Mouse (Mus musculus): ENCODE results near the gene Myom1.

DNA sequence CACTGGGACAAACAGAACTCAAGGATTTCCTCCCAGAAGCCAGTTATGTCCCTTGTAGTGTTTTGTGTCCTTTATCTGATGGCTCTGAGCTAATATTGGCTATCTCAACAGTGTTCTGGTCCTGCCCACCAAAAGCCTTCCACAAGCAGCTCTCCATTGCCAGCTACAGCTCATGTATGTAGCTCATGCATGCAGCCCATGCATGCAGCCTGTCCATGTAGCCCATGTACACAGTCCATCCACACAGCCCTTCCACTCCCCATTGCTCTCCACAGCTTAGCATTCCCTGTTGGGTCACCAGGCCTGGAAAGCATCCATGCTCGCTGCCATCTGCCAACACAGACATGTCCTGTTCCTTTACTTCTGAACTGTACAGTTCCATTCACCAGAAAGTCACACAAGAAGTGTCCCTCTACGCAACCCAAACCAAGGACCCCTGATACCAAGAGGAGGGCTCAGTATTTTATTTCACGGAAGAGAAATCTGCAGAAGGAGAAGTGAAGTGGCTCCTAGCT lies 132.1 kb downstream of the Myom1 start:
- no peak for TF ChIP-seq CTCF (IDR thresholded peaks at IDR 0.05; ENCODE audit: low read depth, low read length)
- TF ChIP-seq POLR2A (IDR thresholded peaks at IDR 0.05; ENCODE audit: borderline replicate concordance, low read depth, low read length): no peak

Measured in bone marrow macrophage, adult 2 months (primary cell).